Mouse (Mus musculus): Measurements from ENCODE around the gene Lamp3.
"Not testable (repeated sequence)": the region's sequence is repeated elsewhere in the genome, so short reads cannot be mapped to it uniquely, and the experiment has no call there.

DNA sequence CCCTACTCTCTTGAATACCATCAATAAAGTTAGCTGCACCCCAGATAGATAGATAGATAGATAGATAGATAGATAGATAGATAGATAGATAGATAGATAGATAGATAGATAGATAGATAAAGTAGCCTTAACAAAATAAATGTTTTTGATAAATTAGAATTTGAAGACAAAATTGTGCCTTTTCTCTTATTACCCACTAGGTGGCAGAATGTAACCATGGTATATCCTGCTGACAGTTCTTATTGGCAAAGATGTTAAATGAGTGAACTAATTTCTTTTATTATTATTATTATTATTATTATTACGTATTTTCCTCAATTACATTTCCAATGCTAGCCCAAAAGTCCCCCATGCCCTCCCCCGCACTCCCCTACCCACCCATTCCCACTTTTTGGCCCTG is 18.0 kb upstream of the Lamp3 start:
- TF ChIP-seq POLR2A (IDR thresholded peaks at IDR 0.05; ENCODE audit: low read depth, low read length); CTCF (conservative IDR thresholded peaks at IDR 0.05; ENCODE audit: insufficient read depth, insufficient read length, low read depth, low read length): not testable (repeated sequence)
